Mouse (Mus musculus) gastrocnemius, adult 2 months (tissue): Measurements from ENCODE around the gene Rnf144a. TPM values are rescaled to one million over a fixed set of nuclear protein-coding genes. Genes with fewer than 3 reads are reported as not detected.

Experiments
- DNase-seq: peaks from one replicate; pipeline ENCODE4 v3.0.0; 2022
- H3K27ac ChIP-seq: fragments of 200-600 bp; 2 replicates; pipeline ENCODE4 v1.8.1; 2022; ENCODE audit warnings: mild to moderate bottlenecking
- H3K4me3 ChIP-seq: fragments of 200-600 bp; 2 replicates; pipeline ENCODE4 v1.8.1; 2022; ENCODE audit warnings: mild to moderate bottlenecking, moderate library complexity
- CTCF ChIP-seq: fragments of 200-600 bp; IDR thresholded peaks from 2 replicates; pipeline ENCODE4 v1.8.1; 2022; ENCODE audit warnings: antibody characterized with exemption, mild to moderate bottlenecking, moderate library complexity
- intact Hi-C: fragments of 180-260 bp; cut with DNase I; formaldehyde crosslinking; loops from one replicate; pipeline ENCODE4 v1.15.1; 2025
- total RNA-seq, 2 experiments: library from RNA; stranded (reverse); gene quantifications; 2 replicates each; pipeline ENCODE4 v1.2.3; 2021

Rnf144a gene
- total RNA-seq, 2 experiments from 2014 or later = 3.3 to 4.6 TPM

DNA sequence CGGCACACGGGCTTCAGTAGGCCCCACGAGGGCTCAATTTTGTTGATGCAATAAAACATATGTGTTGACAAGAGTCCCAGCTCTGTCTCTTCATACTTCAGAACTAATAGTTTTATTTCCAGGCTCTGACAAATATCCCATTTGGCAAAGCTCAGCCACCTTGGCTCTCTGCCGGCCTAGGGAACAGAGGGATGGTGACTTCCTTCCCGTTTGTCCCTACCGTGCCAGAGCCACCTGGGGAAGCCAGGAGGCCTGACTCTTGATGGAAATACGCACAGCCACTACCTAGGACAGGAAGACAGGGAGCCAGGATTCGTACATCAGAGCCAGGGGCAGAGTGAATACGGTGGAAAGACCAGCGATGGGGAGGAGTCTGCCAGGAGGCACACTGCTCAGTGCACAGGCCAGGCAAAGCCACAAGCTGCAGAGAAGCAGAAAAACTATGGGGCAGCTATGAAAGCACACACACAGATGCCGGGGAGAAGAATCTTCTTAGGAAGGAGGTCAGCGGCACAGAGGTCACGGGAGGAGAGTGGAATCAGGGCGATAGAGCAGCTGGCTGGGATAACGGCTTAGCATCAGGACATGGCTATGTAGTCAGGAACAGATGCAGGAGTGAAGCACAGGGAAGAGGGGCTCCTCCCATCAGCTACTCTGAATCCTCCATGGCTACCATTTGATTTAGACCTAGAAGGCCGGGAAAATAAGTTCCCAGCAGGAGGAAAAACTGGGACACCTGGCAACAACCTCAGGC lies 11.5 kb downstream of the Rnf144a start:
- Histone ChIP-seq H3K27ac (peak overlapping the region; percentile 61), H3K4me3 (no peak overlapping the region; the same call in 1 of the 2 replicates)
- TF ChIP-seq CTCF = no peak
- intact Hi-C loops = loop anchor here (5.0 kb wide), 1 partner anchor 41 kb away; no protein-coding TSS in a partner anchor
- DNase-seq = peak; percentile 73

GRCm38 (mm10) chr12:26401696-26402470 lies 13.2 kb downstream of the Rnf144a start:
- no peak for TF ChIP-seq CTCF
- intact Hi-C loops = loop anchor here (5.0 kb wide), 1 partner anchor 40 kb away; no protein-coding TSS in a partner anchor
- Histone ChIP-seq H3K4me3 (no peak overlapping the region), H3K27ac (peak overlapping the region; percentile 64)
- DNase-seq = no peak

DNA sequence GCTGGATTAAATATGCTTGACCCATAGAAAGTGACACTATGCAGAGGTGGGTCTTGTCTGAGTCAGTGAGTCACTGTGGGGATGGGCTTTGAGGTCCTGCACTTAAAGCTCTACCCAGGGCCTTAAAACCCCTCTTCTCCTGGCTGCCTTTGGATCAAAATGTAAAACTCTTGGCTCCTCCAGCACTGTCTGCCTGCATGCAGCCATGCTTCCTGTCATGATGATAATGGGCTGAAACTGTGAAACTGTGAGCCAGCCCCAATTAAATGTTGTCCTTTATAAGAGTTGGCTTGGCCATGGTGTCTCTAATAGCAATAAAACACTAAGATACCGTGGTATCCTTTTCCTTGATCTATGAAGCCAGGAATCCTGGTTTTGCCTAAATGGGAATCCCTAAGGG lies 13.8 kb downstream of the Rnf144a start:
- no peak overlapping the region for H3K4me3 ChIP-seq
- H3K27ac ChIP-seq = peak overlapping the region; percentile 64
- no peak for DNase-seq
- no peak for TF ChIP-seq CTCF
- intact Hi-C loops = loop anchor here (5.0 kb wide), 1 partner anchor 39 kb away; no protein-coding TSS in a partner anchor

DNA sequence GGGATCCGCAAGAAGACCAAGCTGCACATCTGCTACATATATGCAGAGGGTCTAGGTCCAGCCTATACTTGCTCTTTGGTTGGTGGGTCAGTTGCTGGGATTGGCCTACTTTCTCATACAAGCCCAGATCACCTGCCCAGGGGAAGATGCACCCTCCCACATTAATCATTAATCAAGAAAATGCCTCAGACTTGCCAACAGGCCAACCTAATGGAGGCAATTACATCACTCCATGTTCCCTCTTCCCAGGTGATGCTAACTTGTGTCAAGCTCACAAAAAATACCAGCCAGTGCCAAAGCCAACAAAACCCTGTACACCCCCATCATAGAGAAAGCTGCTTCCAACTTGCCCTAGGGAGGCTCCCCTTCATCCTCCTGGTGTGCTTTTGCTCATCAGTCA lies 14.3 kb downstream of the Rnf144a start:
- H3K27ac ChIP-seq = peak overlapping the region; percentile 64; the same call in 1 of the 2 replicates
- intact Hi-C loops = loop anchor here (5.0 kb wide), 1 partner anchor 38 kb away; no protein-coding TSS in a partner anchor
- no peak overlapping the region for H3K4me3 ChIP-seq
- no peak for DNase-seq
- no peak for TF ChIP-seq CTCF

DNA sequence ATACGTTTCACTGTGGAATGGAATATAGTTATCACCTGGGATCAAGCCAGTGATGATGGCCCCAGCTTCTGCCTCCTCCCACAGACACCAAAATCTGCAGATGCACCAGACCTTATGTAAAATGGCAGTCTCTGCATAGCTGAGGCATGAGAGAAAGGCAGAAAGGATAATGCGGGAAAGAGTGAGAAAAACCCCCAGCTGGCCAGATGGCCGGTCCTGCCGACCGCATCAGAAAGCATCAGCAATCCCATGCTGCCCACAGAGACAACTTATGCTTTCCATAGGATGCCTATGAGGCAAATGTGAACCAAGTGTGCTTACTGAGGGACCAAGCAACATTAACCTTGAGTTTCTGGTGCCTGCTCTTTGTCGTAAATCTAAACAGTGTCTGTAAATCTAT lies 15.7 kb downstream of the Rnf144a start:
- no peak for DNase-seq
- intact Hi-C loops = no loop called here
- no peak for TF ChIP-seq CTCF
- Histone ChIP-seq H3K4me3 (no peak overlapping the region), H3K27ac (no peak overlapping the region)

DNA sequence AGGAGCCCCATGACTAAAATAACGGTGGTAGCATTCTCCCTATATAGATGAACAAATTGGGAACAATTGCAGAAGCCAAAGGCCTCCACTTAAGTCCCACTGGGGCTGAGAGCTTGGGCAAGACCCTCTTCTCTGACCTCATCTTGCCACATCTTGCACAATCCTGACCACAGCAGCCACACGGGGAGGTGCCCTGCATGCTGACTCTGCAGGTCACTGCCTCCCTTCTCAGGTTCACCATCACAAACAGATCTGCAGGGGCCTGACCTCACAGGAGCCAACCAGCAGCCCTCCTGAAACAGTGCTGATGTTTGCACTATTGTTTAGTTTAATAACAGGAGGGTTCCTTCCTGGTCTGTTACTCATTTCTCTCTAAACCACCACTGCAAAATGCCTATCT lies 16.5 kb downstream of the Rnf144a start:
- Histone ChIP-seq H3K4me3 (no peak overlapping the region), H3K27ac (no peak overlapping the region)
- no peak for TF ChIP-seq CTCF
- intact Hi-C loops = no loop called here
- peak; percentile 32 for DNase-seq

- intact Hi-C loops = no loop called here
- no peak overlapping the region for H3K4me3 ChIP-seq
- DNase-seq = no peak
- no peak overlapping the region for H3K27ac ChIP-seq
- no peak for TF ChIP-seq CTCF
These were observed 20.3 kb downstream of the Rnf144a start for GRCm38 (mm10) chr12:26394485-26395470.

DNA sequence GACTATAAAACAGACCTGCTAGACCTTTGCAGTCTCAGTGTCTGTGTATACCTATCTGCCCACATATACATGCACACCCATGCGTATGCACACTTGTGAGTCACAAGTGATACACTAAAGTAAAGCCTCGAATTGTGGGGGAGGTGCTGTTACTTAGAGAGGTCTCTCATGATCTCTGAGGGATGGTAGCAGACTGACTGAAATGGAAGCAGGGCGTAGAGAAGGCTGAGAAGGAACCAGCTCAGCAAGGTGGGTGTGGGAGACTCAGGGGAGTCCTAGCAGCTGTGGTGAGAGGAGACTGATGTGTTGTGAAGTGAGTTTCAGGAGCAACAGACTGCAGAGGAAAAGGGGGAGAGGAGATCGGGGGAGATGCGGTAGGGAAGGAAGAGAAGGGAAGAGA lies 21.8 kb downstream of the Rnf144a start:
- TF ChIP-seq CTCF = no peak
- intact Hi-C loops = no loop called here
- no peak for DNase-seq

DNA sequence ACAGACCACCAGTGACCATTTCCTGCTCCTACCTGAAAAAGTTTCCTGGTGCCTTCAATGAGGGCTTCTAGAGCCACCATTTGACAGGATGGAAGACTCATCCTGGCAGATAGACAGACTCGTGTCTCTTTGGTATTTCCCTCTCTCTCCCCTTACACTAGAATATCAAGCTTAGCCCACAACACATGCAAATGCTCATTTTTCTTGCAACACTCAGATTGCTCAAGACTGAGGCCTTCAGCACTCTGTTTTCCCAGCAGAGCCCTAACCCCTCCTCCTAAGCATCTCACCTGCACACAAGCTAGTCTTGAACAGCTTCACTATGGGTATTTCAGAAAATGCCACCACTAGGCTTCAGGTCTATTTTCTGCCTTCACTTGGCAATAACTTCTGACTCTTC lies 23.9 kb downstream of the Rnf144a start:
- no peak overlapping the region for H3K27ac ChIP-seq
- H3K4me3 ChIP-seq = no peak overlapping the region
- DNase-seq = no peak
- TF ChIP-seq CTCF = no peak
- intact Hi-C loops = no loop called here

More for the DNA sequence above, 21.8 kb downstream of the Rnf144a start:
- Histone ChIP-seq H3K4me3 (no peak overlapping the region), H3K27ac (no peak overlapping the region)

DNA sequence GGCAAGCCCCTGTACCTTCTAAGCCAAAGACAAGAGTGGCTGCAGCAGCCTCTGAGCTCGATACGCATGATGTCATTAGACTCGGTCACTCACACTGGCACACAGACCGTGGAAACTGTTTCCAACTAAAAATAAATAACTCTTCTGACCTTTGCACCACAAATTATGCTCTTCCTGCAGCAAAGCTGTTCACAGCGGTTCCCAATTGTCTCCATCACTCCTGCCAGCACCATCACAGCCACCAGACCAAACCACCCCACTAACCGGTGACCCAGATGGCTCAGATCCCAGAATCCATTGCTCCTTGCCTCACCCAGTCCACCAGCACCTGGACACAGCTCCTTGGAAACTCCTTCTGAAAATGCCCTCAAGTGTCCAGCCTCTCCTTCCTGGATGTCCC lies 27.5 kb downstream of the Rnf144a start:
- no peak for TF ChIP-seq CTCF
- intact Hi-C loops = no loop called here
- no peak overlapping the region for H3K4me3 ChIP-seq
- DNase-seq = no peak
- no peak overlapping the region; the same call in 1 of the 2 replicates for H3K27ac ChIP-seq

DNA sequence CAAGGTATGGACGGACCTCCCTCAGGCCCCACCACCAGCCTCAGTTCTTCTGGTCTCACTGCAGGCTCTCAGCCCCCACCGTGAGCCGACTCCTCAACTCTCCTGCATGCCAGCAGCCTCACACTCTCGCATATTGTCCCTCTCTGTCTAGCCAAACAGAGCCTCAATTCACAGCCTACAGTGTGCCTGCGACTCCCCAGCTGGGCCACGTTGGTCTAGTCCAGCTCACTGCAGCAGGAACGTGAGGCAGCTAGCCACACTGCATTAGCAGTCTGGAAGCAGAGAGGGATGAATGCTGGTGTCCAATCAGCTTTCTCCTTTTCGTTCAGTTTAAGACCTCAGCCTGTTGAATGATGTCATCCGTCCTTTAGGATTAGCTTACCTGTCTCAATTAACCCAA lies 28.1 kb downstream of the Rnf144a start:
- intact Hi-C loops = no loop called here
- no peak for DNase-seq
- H3K4me3 ChIP-seq = no peak overlapping the region
- TF ChIP-seq CTCF = no peak
- H3K27ac ChIP-seq = no peak overlapping the region

DNA sequence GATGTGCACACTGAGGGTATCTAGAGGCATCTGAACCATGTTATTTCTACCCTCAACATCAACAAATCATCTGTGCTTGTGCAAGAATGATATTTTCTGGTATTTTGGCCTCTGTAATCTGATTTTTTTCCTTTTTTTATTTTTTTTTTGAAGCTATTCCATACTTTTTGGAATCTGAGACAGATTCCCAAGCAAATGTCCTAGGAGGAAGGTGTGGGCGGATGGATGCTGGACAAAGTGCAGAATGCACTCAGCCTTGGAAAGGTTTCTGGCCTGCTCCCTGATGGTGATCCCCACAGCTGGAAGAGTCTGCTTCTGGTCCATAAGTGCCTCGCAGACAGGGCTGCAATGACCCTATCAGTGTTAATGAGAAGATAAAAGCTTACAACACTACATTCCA lies 28.9 kb downstream of the Rnf144a start:
- intact Hi-C loops = no loop called here
- no peak overlapping the region for H3K4me3 ChIP-seq
- no peak for TF ChIP-seq CTCF
- peak; percentile 53 for DNase-seq
- peak overlapping the region; percentile 65 for H3K27ac ChIP-seq
